Mouse (Mus musculus): ENCODE measurements around the gene Asf1b. TPM values are rescaled to one million over a fixed set of nuclear protein-coding genes. Genes with fewer than 3 reads are reported as not detected.

Gene Asf1b
- 226 and 290 TPM in 2 replicates for polyA plus RNA-seq (2012)

DNA sequence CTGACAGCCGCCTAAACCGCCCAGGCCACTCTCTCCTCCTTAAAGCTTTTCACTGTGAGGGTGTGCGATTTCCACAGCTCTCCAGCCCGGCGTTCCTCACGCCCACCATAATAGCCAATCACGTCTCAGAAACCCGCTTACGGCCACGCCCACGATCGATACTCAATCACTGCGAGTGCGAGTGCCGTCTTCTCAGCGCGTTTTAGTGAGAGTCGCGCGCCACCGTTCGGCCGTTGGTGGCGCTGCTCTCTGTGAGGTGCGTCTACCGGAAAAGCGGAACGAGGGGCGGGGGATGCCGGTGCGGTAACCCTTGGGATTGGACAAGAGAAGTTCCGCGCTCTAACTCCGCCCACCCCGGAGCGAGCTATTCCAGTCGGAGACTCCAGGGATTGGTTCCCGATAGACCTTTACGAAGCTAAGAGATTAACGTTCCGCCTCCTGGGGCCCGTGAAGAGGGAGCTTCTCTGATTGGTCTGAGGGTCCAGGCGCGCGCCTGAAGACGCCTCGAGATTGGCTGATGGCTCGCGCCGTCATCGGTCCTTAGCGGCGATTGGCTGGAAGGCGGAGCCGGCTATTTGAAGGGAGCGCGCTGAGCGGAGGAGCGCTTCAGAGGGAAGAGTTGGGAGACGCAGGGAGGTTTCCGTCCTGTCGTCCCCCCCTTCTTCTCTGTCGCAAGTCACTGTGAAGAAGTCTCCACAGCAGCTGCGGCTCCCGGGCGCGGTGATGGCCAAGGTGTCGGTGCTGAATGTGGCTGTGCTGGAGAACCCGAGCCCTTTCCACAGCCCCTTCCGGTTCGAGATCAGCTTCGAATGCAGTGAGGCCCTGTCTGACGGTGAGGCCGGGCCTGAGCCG is at the start of gene Asf1b, which contains the start of gene Gm10644:
Gene Asf1b, plus strand, starts transcription at position 402 of the 852 bp plus-strand sequence.
Gene Gm10644, minus strand, starts transcription at position 100 of the 852 bp plus-strand sequence.
- no peak for TF ChIP-seq GATA1 (IDR thresholded peaks at IDR 0.05; ENCODE audit: low read length)

DNA sequence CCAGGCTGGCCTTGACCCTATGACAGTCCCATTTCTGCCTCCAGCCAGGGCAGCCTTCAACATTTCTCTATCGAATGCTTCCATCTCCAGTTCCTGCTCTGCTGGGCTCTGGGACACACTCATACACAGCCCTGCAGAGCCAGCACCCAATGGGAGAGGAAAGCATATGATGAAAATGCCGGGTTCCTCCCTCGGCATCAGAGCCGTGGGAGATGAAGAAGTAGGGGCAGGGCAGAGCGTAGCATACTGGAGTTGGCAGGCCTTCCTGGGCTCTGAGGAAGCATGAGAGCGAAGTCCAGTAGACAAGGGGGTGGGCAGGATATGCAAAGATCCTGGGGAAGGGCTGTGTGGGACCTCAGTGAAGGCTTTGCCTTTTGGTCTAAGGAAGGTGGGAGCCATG is 46.7 kb upstream of the Asf1b start:
- TF ChIP-seq GATA1 (IDR thresholded peaks at IDR 0.05; ENCODE audit: low read length), result no peak

DNA sequence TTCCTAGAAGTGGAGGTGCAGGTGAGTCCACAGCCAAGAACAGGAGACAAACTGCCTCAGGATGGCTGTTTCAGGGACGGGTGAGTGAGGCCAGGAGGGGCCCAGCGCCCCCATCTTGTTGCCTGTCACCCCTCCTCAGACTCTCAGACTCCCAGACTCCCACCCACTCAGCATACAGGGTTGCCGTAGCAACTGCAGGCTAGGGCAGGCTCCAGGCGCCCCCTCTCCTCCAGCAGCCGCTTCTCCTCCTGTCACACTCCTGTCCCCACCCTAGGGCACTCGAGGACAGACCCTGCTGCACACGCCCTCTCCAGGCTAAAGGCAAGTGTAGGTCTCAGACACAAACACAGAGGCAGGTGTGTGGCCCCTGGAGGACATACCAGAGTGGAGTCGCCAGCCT is 46.0 kb upstream of the Asf1b start:
- no peak for TF ChIP-seq GATA1 (IDR thresholded peaks at IDR 0.05; ENCODE audit: low read length)

- TF ChIP-seq GATA1 (IDR thresholded peaks at IDR 0.05; ENCODE audit: low read length), result no peak
Measured at GRCm38 (mm10) chr8:83911809-83912731, 43.2 kb upstream of the Asf1b start.

- no peak for TF ChIP-seq GATA1 (IDR thresholded peaks at IDR 0.05; ENCODE audit: low read length)
Measured at GRCm38 (mm10) chr8:83914232-83914631, 41.1 kb upstream of the Asf1b start.

DNA sequence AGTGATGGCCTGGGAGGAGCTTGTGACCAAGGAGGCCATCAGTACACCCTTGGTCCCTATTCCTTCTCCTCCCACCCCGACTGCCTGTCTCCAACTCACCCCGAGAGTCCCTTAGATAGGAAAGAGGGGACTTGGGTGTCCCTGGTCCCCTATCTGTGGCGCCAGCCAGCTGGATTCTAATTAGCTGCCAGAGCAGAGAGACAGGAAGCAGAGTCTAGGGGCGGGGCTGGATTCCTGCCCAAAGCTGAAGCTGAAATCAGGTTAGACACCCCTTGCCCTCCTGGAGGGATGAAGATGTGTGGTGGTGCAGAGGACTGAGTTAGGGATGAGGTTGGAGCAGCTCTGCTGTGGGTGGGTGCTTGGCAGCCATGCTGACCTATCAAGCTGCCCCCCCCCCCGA is 40.4 kb upstream of the Asf1b start:
- TF ChIP-seq GATA1 (IDR thresholded peaks at IDR 0.05; ENCODE audit: low read length), result no peak

DNA sequence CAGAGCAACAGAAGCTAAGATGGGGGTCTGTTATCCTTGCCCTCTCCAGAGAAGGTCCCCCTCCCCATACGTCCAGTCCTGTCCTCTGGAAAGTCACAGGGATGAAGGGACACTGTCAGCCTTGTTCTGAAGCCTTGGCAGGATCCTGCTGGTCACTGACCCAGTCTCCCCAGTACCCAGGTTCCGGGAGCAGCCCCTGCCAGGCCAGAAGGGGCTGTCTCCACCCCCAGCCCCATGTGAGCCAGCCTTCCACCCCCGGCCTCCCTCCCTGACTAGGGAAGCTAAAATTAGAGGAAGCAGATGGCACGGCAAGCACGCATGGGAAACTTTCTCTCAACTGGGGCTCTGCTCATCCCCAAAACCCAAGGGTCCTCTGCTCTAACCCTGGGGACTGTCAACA is 39.3 kb upstream of the Asf1b start:
- TF ChIP-seq GATA1 (IDR thresholded peaks at IDR 0.05; ENCODE audit: low read length), result no peak

DNA sequence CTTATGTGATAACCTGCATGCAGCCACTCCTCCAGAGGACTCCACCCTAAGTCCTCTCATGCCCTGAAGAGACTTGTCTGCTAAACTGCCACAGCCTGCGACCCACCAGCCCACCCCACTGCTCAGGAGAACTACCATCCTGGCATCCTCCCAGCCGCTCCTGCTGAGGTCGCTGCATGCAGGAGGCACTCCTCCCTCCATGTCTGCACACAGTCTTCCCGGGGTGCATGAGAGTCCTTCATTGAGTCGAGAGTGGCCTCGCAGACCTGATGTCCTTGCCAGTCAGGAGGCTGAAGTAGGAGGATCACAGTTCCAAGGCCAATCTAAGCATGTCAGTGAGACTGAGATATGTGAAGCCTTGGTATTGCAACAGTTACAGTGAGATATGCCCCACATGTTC is 37.7 kb upstream of the Asf1b start:
- TF ChIP-seq GATA1 (IDR thresholded peaks at IDR 0.05; ENCODE audit: low read length), result no peak

DNA sequence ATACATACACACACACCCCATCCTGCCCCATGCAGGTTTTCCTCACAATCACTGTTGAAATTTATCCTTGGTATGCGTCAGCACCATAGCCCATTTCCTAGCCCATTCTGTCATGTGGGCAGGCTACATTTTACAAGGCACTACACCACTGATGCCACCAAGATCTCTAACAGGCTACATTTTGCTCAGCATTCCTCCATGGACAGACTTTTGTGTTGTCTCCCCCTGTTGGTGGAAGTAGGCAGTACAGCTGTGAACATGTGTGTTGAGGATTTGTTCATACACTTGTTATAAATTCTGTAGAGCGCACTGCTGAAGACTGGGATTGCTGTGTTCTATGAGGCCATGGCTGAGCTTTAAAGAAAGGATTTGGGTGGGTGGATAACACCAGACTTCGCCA is 33.7 kb upstream of the Asf1b start:
- TF ChIP-seq GATA1 (IDR thresholded peaks at IDR 0.05; ENCODE audit: low read length), result no peak

DNA sequence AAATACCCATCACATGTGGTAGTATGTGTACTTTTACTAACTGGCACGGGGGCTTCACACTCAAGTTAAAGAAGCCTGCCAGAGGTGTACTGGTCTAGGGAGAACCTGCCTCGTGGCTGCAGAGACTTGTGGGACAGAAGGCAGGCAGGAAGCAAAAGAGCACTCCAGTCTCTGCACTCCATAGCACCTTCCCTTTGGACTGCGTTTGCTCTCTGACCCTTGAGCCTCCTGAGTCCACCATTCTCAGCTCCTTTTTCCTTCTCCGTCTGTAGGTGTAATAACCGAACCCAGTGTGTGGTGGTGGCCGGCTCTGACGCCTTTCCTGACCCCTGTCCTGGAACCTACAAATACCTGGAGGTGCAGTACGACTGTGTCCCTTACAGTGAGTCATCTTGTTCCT is 32.6 kb upstream of the Asf1b start:
- no peak for TF ChIP-seq GATA1 (IDR thresholded peaks at IDR 0.05; ENCODE audit: low read length)

DNA sequence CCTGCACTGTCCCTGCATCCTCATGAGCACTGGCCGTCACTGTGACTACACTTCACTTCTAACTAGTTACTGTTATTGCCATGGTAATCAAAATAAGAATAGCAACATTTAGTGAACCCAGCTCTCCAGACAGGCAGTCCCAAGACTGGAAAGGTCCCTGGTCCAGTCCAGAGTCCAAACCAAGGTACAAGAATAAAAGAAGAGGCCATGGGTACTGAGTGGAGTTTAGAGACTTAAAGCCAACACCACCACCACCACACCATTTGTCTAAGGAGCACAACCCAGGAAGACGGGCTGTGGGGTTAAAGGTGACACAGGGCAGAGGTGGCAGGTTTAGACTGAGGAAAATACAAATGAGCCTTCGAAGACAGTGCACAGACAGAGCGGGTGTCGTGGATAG is 30.7 kb upstream of the Asf1b start:
- TF ChIP-seq GATA1 (IDR thresholded peaks at IDR 0.05; ENCODE audit: low read length), result no peak

DNA sequence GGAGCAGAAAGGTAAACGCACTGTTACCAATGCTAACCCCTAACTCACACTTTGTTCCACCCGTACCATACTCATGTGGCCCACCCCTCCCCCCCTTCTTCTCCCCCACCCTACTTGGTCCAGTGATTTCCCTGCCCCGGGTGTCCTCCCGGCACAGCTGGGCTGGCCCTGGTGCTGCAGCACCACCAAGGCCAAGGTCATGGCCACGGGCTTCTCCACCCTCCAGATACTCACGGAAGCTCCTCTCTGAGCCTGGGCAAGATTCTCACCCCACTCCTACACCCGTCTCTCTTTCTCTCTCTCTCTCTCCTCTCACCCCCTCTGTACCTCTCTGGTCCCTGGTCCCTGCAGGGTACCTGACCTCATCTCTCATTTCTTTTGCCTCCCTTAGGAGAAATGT is 29.0 kb upstream of the Asf1b start:
- TF ChIP-seq GATA1 (IDR thresholded peaks at IDR 0.05; ENCODE audit: low read length), result no peak

DNA sequence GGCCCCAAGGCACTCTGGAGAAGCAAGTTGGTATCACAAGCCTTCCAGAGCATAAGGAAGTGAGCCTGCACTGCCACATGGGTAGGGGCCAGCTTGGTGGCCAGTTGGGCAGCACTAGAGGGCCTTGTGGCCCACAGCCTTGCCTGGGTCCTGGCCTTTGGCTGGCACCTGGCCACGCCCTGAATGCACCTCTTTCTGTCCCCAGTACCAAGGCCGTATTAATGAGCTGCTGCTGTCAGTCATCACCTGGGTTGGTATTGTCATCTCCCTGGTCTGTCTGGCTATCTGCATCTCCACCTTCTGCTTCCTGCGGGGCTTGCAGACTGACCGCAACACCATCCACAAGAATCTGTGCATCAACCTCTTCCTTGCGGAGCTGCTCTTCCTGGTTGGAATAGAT is 21.1 kb upstream of the Asf1b start:
- TF ChIP-seq GATA1 (IDR thresholded peaks at IDR 0.05; ENCODE audit: low read length), result no peak

DNA sequence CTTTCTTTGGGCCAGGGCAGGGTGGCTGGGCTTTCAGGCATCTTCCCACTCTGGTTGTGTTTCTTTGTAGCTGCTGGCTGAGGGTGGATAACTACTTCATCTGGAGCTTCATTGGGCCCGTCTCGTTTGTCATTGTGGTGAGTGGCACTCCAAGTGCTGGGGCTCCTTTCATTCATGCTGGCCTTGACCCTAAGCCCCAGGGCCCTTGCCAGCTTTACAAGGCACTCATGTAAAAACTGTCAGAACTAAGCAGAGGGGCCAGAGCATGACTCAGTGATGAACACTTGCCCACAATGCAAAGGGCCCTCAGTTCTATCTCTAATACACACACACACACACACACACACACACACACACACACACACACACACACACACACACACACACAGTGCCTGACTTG is 20.3 kb upstream of the Asf1b start:
- TF ChIP-seq GATA1 (IDR thresholded peaks at IDR 0.05; ENCODE audit: low read length), result no peak

DNA sequence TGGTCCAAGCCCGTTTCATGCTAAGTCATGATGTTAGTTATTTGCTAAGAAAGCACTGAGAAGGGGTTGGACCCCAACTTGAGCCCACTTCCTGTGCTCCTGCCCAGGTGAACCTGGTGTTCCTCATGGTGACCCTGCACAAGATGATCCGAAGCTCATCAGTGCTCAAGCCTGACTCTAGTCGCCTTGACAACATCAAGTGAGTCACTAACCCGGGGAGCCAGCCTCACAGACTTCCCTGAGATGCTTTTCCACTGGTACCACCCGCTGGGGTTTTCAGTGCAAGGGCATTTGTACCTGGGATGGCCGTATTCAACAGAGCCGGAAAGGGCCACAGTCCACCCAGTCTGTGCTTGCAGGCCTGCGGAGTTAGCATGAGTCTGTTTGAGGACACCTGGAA is 19.9 kb upstream of the Asf1b start:
- no peak for TF ChIP-seq GATA1 (IDR thresholded peaks at IDR 0.05; ENCODE audit: low read length)

GRCm38 (mm10) chr8:83937645-83938044 is 17.7 kb upstream of the Asf1b start:
- no peak for TF ChIP-seq GATA1 (IDR thresholded peaks at IDR 0.05; ENCODE audit: low read length)

All from G1E-ER4 (cell line).